Mouse (Mus musculus) central nervous system, embryonic 18 days (tissue): ENCODE data around the gene Aim2. TPM values are rescaled to one million over a fixed set of nuclear protein-coding genes. Genes with fewer than 3 reads are reported as not detected.

Experiments
- polyA plus RNA-seq: library from polyadenylated mRNA; depleted of rRNA; stranded (reverse); fragments of >200 nt; gene quantifications from 2 replicates; pipeline ENCODE4 v1.2.3, GENCODE M21; 2012; rRNA removed

Gene Aim2
- polyA plus RNA-seq = 3.2 and 3.6 TPM in 2 replicates

GRCm38 (mm10) chr1:173350372-173350957, at the start of gene Aim2:
TSS of gene Aim2 (plus strand) at chr1:173350879.

GRCm38 (mm10) chr1:173333312-173334253, 17.1 kb upstream of the Aim2 start, which contains the start of gene Ackr1:
TSS of gene Ackr1 (minus strand) at chr1:173333750.

GRCm38 (mm10) chr1:173367356-173368046, 16.8 kb downstream of the Aim2 start, which contains the start of gene Cadm3:
TSS of gene Cadm3 (minus strand) at chr1:173367695.

GRCm38 (mm10) chr1:173490812-173491480, 140.3 kb downstream of the Aim2 start, which contains the start of gene Ifi206:
TSS of gene Ifi206 (minus strand) at chr1:173491041.

Other genes with a start within 250 kb of the Aim2 start
- gene Olfr1408, start 213.5 kb upstream of the Aim2 start, polyA plus RNA-seq = not detected in 2 replicates
- not detected in 2 replicates for gene Olfr1406, start 160.2 kb upstream of the Aim2 start, polyA plus RNA-seq
- not detected in 2 replicates for gene Olfr218, start 153.1 kb upstream of the Aim2 start, polyA plus RNA-seq
- gene Olfr1404, start 138.5 kb upstream of the Aim2 start, polyA plus RNA-seq = not detected in 2 replicates
- 0.05 TPM in 1 of 2 replicates, not detected in the other for gene Fcer1a, start 123.7 kb upstream of the Aim2 start, polyA plus RNA-seq
- not detected in 2 replicates for gene Olfr418, start 84.9 kb upstream of the Aim2 start, polyA plus RNA-seq
- gene Mptx2, start 73.1 kb upstream of the Aim2 start, polyA plus RNA-seq = not detected in 2 replicates
- 96.9 and 102 TPM in 2 replicates for gene Ackr1, start 17.1 kb upstream of the Aim2 start, polyA plus RNA-seq
- gene Cadm3, start 16.8 kb downstream of the Aim2 start, polyA plus RNA-seq = 319 and 352 TPM in 2 replicates
- gene Ifi206, start 140.2 kb downstream of the Aim2 start, polyA plus RNA-seq = 0.12 TPM in 2 replicates
- not detected in 2 replicates for gene Ifi214, start 185.1 kb downstream of the Aim2 start, polyA plus RNA-seq
- gene Ifi213, start 248.4 kb downstream of the Aim2 start, polyA plus RNA-seq = 0.19 and 0.49 TPM in 2 replicates